Comparison of ENCODE assay signal across 26 mouse cellular contexts in the genomic region with DNA sequence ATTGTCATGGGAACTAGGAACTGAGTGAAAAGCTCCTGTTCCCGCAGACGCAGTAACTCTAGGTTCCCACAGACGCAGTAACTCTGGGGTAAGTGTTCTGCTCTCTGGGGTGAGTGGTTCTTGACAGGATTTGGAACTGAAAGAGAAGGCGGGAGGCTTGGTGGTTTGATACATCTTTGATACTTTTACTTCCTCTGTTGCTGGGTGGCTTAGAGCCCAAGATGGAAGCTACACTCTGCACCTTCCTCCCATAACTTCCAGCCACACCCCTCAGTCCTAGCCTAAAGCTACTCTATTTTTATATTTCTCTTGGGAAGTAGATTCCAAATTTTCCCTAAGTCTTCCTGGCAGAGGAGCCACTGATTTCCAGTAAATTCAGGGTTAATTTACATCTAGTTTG. TPM values are rescaled to one million over a fixed set of nuclear protein-coding genes. Genes with fewer than 3 reads are reported as not detected.
DNase-seq lines count a peak whose midpoint lies in the region; ATAC-seq and TF ChIP-seq lines count a peak whose summit lies in the region.
"Had no signal": no experiment of that assay in that cellular context is flagged by ENCODE, and none has a peak within 500 bp of the region (broad histone marks: within the 10 kb centered on the region; RNA-seq: fewer than 3 reads in every experiment).

No protein-coding gene starts in this region.

- TF ChIP-seq RAD21 in MEL (IDR thresholded peaks at IDR 0.05; ENCODE audit: low read depth, low read length): no peak

- DNase-seq in heart, postnatal 14 days: no peak
- DNase-seq in MEL (ENCODE audit: low read depth, low spot score) (peak; percentile 68), R1 (ENCODE audit: low read depth, low spot score) (peak; percentile 36)
- DNase-seq in urinary bladder, adult 18-20 months (ENCODE audit: low spot score in 2 of 2): no peak
- DNase-seq: adrenal gland, postnatal 10 days; cerebellum, adult 11 months; cerebellum, adult 8-10 months; cerebellum, postnatal 14 days; gastrocnemius, adult 2 months; gastrocnemius, postnatal 25 days; kidney, adult 11 months had no signal

- whole genome bisulfite sequencing in heart, embryonic 11.5 days (ENCODE audit: insufficient replicate concordance): 91% methylated on average over 4 of the region's 4 CpGs

- no peak overlapping the region for H3K9ac ChIP-seq in heart, embryonic 11.5 days (ENCODE audit: low read depth, low read length)
- H3K9ac ChIP-seq in MEL (ENCODE audit: control insufficient read depth, low read depth, low read length, poor library complexity, severe bottlenecking): no peak overlapping the region
- H3K9ac ChIP-seq: embryonic facial prominence, embryonic 12.5 days; forebrain, embryonic 12.5 days; hindbrain, embryonic 13.5 days had no signal

- no peak for TF ChIP-seq EP300 in MEL (IDR thresholded peaks at IDR 0.05; ENCODE audit: low read depth in 1 of 2, low read length in 2 of 2)

- H3K4me3 ChIP-seq in heart, embryonic 11.5 days (ENCODE audit: low read depth, low read length): no peak overlapping the region
- no peak overlapping the region for H3K4me3 ChIP-seq in MEL (ENCODE audit: control insufficient read depth in 1 of 2, insufficient read depth in 1 of 2, low read depth in 2 of 2, low read length in 2 of 2)
- H3K4me3 ChIP-seq: embryonic facial prominence, embryonic 12.5 days; forebrain, embryonic 12.5 days; gastrocnemius, adult 2 months; hindbrain, embryonic 13.5 days had no signal

- TF ChIP-seq POLR2A in MEL (IDR thresholded peaks at IDR 0.05; ENCODE audit: control insufficient read depth in 1 of 2, insufficient read depth in 1 of 2, low read depth in 1 of 2, low read length in 2 of 2, poor library complexity in 1 of 2): no peak

- TF ChIP-seq CTCF in MEL (IDR thresholded peaks at IDR 0.05 in 2 of 3, conservative IDR thresholded peaks at IDR 0.05 in 1 of 3; ENCODE audit: control insufficient read depth in 1 of 3, insufficient read depth in 1 of 3, low read depth in 2 of 3, low read length in 3 of 3, poor library complexity in 1 of 3, severe bottlenecking in 1 of 3): no peak

- H3K27me3 ChIP-seq in heart, embryonic 11.5 days (ENCODE audit: control insufficient read depth, insufficient read depth, low read length): no peaks in the 10 kb centered on the region
- H3K27me3 ChIP-seq in MEL (ENCODE audit: control insufficient read depth in 1 of 2, insufficient read depth in 2 of 2, low read length in 2 of 2): no peaks in the 10 kb centered on the region
- H3K27me3 ChIP-seq: embryonic facial prominence, embryonic 12.5 days; hindbrain, embryonic 13.5 days had no signal

- no peaks in the 10 kb centered on the region for H3K36me3 ChIP-seq in heart, embryonic 11.5 days (ENCODE audit: control insufficient read depth, insufficient read depth, low read length)
- H3K36me3 ChIP-seq in MEL (ENCODE audit: control insufficient read depth in 1 of 2, insufficient read depth in 2 of 2, low read length in 2 of 2): peaks cover 0 to 15% of the 10 kb centered on the region in 2 experiments; a peak in 2 of 4 replicates
- H3K36me3 ChIP-seq: embryonic facial prominence, embryonic 12.5 days; forebrain, embryonic 12.5 days; hindbrain, embryonic 13.5 days had no signal

- H3K9me3 ChIP-seq in heart, embryonic 11.5 days (replicated peaks; ENCODE audit: control insufficient read depth, low read length): no peaks in the 10 kb centered on the region
- H3K9me3 ChIP-seq in MEL (replicated peaks; ENCODE audit: insufficient read depth, low read length): no peaks in the 10 kb centered on the region
- H3K9me3 ChIP-seq: embryonic facial prominence, embryonic 12.5 days; hindbrain, embryonic 13.5 days had no signal

- H3K79me2 ChIP-seq in MEL (ENCODE audit: control insufficient read depth, insufficient read depth, low read length, poor library complexity): no peaks in the 10 kb centered on the region

- intact Hi-C loops in heart, postnatal 14 days (cut with DNase I): no loop called here

- H3K27ac ChIP-seq in heart, embryonic 11.5 days (ENCODE audit: low read depth, low read length): 0 out of 2 replicates have a peak overlapping the region, but pooled peaks have one; percentile 66
- H3K27ac ChIP-seq in MEL (ENCODE audit: control insufficient read depth, low read depth, low read length): peak overlapping the region; percentile 79
- H3K27ac ChIP-seq: embryonic facial prominence, embryonic 12.5 days; forebrain, embryonic 12.5 days; gastrocnemius, adult 2 months; hindbrain, embryonic 13.5 days; hindbrain, postnatal 0 days had no signal

- H3K4me1 ChIP-seq in heart, embryonic 11.5 days (ENCODE audit: control insufficient read depth, insufficient read depth, low read length): no peaks in the 10 kb centered on the region; the same call in 1 of the 2 replicates
- peaks cover 5 to 29% of the 10 kb centered on the region in 2 experiments for H3K4me1 ChIP-seq in MEL (ENCODE audit: control insufficient read depth in 1 of 2, insufficient read depth in 2 of 2, low read length in 2 of 2)
- H3K4me1 ChIP-seq: forebrain, embryonic 12.5 days; hindbrain, embryonic 13.5 days had no signal

- H3K4me2 ChIP-seq in heart, embryonic 11.5 days: no peak overlapping the region
- H3K4me2 ChIP-seq: embryonic facial prominence, embryonic 12.5 days; forebrain, embryonic 12.5 days; hindbrain, embryonic 13.5 days had no signal

- ATAC-seq in heart, embryonic 11.5 days (replicated peaks; ENCODE audit: insufficient number of reproducible peaks, low FRiP score, low TSS enrichment): no peak
- peak; percentile 56 for ATAC-seq in megakaryocyte progenitor cell, adult 5-6 weeks (replicated peaks; ENCODE audit: poor library complexity)
- ATAC-seq: forebrain, embryonic 16.5 days; hindbrain, postnatal 0 days had no signal

TF ChIP-seq in MEL, 35 proteins besides CTCF, POLR2A, EP300 and RAD21:
- no peak for TF ChIP-seq NELFE (IDR thresholded peaks at IDR 0.05; ENCODE audit: low read depth, low read length)
- peak; percentile 3; the same call in 1 of the 2 replicates for TF ChIP-seq RCOR1 (IDR thresholded peaks at IDR 0.05; ENCODE audit: low read depth, low read length)
TF ChIP-seq in MEL: peak in this region for 1.

RNA-seq across cellular contexts. Expression of a gene that starts 26.2 kb away (rescaled TPM):
- not detected in 2 replicates for polyA plus RNA-seq in heart, embryonic 11.5 days (2014; fragmentation: Nextera tagmentation; extraction: Ambion mirVana)
- total RNA-seq in heart, postnatal 14 days (2021): not detected
- not detected in 2 replicates for total RNA-seq in MEL (2012; rRNA removed)
- polyA plus RNA-seq in MEL (2012; ENCODE audit: insufficient read depth in 1 of 2, insufficient read length in 2 of 2, low read depth in 1 of 2, low replicate concordance in 2 of 2, missing spikeins in 1 of 2): not detected
- total RNA-seq in megakaryocyte progenitor cell, adult 5-6 weeks (2015): 0.12 TPM in 1 of 2 replicates, not detected in the other
- not detected in 2 replicates for total RNA-seq in megakaryocyte progenitor cell, adult 5-6 weeks (2017)
- total RNA-seq: adrenal gland, postnatal 10 days; adrenal gland, postnatal 4 days; ES-E14; gastrocnemius, adult 2 months; gastrocnemius, postnatal 25 days; heart, adult 8-10 months; hindbrain, postnatal 0 days had no signal
- polyA plus RNA-seq: brain, embryonic 14.5 days; cortical plate, adult 2 months; embryonic facial prominence, embryonic 12.5 days; forebrain, embryonic 12.5 days; forebrain, embryonic 16.5 days; heart, embryonic 16.5 days; hindbrain, embryonic 13.5 days; hindbrain, postnatal 0 days; intestine, embryonic 14.5 days had no signal

RNA-seq across cellular contexts. Expression of a gene that starts 40.8 kb away (rescaled TPM):
- polyA plus RNA-seq in heart, embryonic 11.5 days (2014; fragmentation: Nextera tagmentation; extraction: Ambion mirVana): 3.9 and 5.1 TPM in 2 replicates
- not detected for total RNA-seq in heart, postnatal 14 days (2021)
- total RNA-seq in MEL (2012; rRNA removed): 1.5 and 2.4 TPM in 2 replicates
- 1 to 10 TPM in 1 of 2 experiments, not detected in 1; 2.4 TPM for polyA plus RNA-seq in MEL (2012; ENCODE audit: insufficient read depth in 1 of 2, insufficient read length in 2 of 2, low read depth in 1 of 2, low replicate concordance in 2 of 2, missing spikeins in 1 of 2)
- 1.0 and 1.9 TPM in 2 replicates for total RNA-seq in megakaryocyte progenitor cell, adult 5-6 weeks (2015)
- 1.3 TPM in 1 of 2 replicates, not detected in the other for total RNA-seq in megakaryocyte progenitor cell, adult 5-6 weeks (2017)
- total RNA-seq: hematopoietic stem cell, adult 5-6 weeks had no signal

Comparison
In these comparisons a context has a peak if more than half of its experiments do, and no peak if none do; other contexts are left out.
1. DNase-seq: peak in MEL (single experiment) and R1 (single experiment); none in heart, postnatal 14 days (0 of 2) and urinary bladder, adult 18-20 months (0 of 2).